Mouse (Mus musculus) hindbrain, embryonic 13.5 days (tissue): ENCODE results near the gene Hagh. TPM values are rescaled to one million over a fixed set of nuclear protein-coding genes. Genes with fewer than 3 reads are reported as not detected.
A peak's percentile ranks its signal among the peaks of the same experiment; 100 is the strongest.

ENCODE experiments used
- ATAC-seq: fragments of 200-750 bp; cut with Nextera tagmentation; 2 replicates; pipeline ENCODE4 v1.8.0; 2017; ENCODE audit warnings: moderate TSS enrichment; ENCODE audit not compliant: low FRiP score
- H3K27ac ChIP-seq: fragments of 300-500 bp; sonication (generic); 2 replicates; pipeline ENCODE4 v1.5.1; 2015; ENCODE audit warnings: inconsistent platforms, mild to moderate bottlenecking, moderate library complexity
- H3K27me3 ChIP-seq: fragments of 300-500 bp; sonication (generic); 2 replicates; pipeline ENCODE4 v1.6.1; 2015; ENCODE audit warnings: mild to moderate bottlenecking, inconsistent platforms
- H3K36me3 ChIP-seq: fragments of 300-500 bp; sonication (generic); 2 replicates; pipeline ENCODE4 v1.6.1; 2015; ENCODE audit warnings: mild to moderate bottlenecking, inconsistent platforms
- H3K4me1 ChIP-seq: fragments of 300-500 bp; sonication (generic); replicated peaks from 2 replicates; pipeline ENCODE4 v1.6.1; 2015; ENCODE audit warnings: inconsistent platforms
- H3K4me2 ChIP-seq: fragments of 300-500 bp; sonication (generic); 2 replicates; pipeline ENCODE4 v1.6.1; 2015; ENCODE audit warnings: inconsistent platforms, mild to moderate bottlenecking, moderate library complexity
- H3K4me3 ChIP-seq: fragments of 300-500 bp; sonication (generic); 2 replicates; pipeline ENCODE4 v1.5.1; 2015; ENCODE audit warnings: mild to moderate bottlenecking, inconsistent platforms
- H3K9ac ChIP-seq: fragments of 300-500 bp; sonication (generic); 2 replicates; pipeline ENCODE4 v1.6.1; 2015; ENCODE audit warnings: mild to moderate bottlenecking, inconsistent platforms
- H3K9me3 ChIP-seq: fragments of 300-500 bp; sonication (generic); 2 replicates; pipeline ENCODE4 v1.6.1; 2016; ENCODE audit warnings: inconsistent platforms
- WGBS: fragments of 180-500 bp; shearing (Covaris S2); methylation state at CpG from one replicate; pipeline ENCODE4 v1.1.7; 2015; 5-methylcytosine and 5-hydroxymethylcytosine counted together
- polyA plus RNA-seq: library from polyadenylated mRNA; unstranded; fragments of >200 nt; fragmentation: Nextera tagmentation; extraction: Ambion mirVana; gene quantifications from 2 replicates; pipeline ENCODE4 v1.2.1, GENCODE M21; 2015

The Hagh gene
- 49.7 and 51.7 TPM in 2 replicates for polyA plus RNA-seq

DNA sequence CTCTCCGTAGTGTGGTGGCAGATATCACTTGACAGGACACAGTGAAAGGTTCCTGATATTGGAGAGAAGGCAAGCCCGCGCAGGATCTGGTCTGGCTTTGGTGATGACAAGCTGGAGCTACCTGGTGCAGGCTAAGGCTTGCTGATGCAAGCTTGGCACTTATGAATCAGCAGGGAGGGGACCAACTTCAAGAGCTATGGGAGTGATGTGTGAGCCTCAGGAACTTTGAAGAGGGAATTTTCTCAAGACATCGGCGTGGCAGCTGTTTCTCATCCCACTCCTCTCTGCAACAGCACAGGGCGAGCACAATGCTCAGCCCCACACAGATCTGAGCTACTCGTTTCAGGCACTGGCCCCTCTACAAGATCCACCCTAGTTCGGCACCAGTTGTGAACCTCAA, at the start of gene Hagh:
TSS of gene Hagh (plus strand) at position 302 of the 400 bp plus-strand sequence.
- H3K9me3 ChIP-seq = no peaks in the 10 kb centered on the region
- ATAC-seq = no peak

GRCm38 (mm10) chr17:24792190-24792589, 47.8 kb upstream of the Hagh start:
- ATAC-seq = no peak
- Histone ChIP-seq H3K27ac (no peak overlapping the region), H3K27me3 (peaks cover 5% of the 10 kb centered on the region; the same call in 1 of the 2 replicates), H3K9me3 (0 out of 2 replicates have a peak, but pooled peaks cover 2% of the 10 kb centered on the region), H3K4me2 (no peak overlapping the region), H3K9ac (no peak overlapping the region), H3K4me1 (no peaks in the 10 kb centered on the region), H3K36me3 (no peaks in the 10 kb centered on the region), H3K4me3 (no peak overlapping the region)
- WGBS = 77% methylated on average over 8 of the region's 8 CpGs

More for the DNA sequence above, at the start of gene Hagh:
- H3K27me3 ChIP-seq = peaks cover 27% of the 10 kb centered on the region
- no peaks in the 10 kb centered on the region for H3K36me3 ChIP-seq
- no peak within 1 kb of the TSS for H3K27ac ChIP-seq
- no peak within 1 kb of the TSS; the same call in 1 of the 2 replicates for H3K9ac ChIP-seq
- WGBS = 73% methylated on average over 8 of the region's 8 CpGs
- H3K4me1 ChIP-seq = no peaks in the 10 kb centered on the region
- no peak within 1 kb of the TSS for H3K4me3 ChIP-seq
- no peak within 1 kb of the TSS for H3K4me2 ChIP-seq

GRCm38 (mm10) chr17:24794791-24795190, 45.2 kb upstream of the Hagh start:
- Histone ChIP-seq H3K4me2 (no peak overlapping the region), H3K4me3 (no peak overlapping the region), H3K9me3 (0 out of 2 replicates have a peak, but pooled peaks cover 2% of the 10 kb centered on the region), H3K27ac (no peak overlapping the region), H3K4me1 (no peaks in the 10 kb centered on the region), H3K9ac (no peak overlapping the region), H3K36me3 (no peaks in the 10 kb centered on the region), H3K27me3 (peaks cover 9% of the 10 kb centered on the region; the same call in 1 of the 2 replicates)
- ATAC-seq = no peak
- WGBS = 63% methylated on average over 12 of the region's 12 CpGs

DNA sequence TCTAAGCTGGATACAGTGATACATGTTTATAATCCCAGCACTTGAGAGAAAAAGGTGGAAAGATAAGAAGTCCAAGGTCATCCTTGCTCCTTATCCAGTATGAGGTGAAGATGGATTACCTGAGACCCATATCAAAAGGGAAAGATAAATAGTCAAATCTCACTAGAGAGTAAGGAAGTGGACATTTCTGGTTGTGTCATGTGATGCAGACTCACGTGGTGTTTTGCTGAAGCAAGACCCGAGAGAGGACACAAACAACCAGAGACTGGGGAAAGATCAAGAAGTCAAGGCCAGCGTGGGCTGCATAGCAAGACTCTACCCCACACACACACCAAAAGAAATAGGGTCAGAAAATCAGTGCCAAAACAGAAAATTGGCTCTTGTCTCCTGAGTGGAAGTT, 43.0 kb upstream of the Hagh start:
- Histone ChIP-seq H3K4me3 (no peak overlapping the region), H3K4me2 (no peak overlapping the region), H3K36me3 (no peaks in the 10 kb centered on the region), H3K9me3 (no peaks in the 10 kb centered on the region), H3K9ac (no peak overlapping the region), H3K27me3 (0 out of 2 replicates have a peak, but pooled peaks cover 10% of the 10 kb centered on the region), H3K4me1 (no peaks in the 10 kb centered on the region), H3K27ac (no peak overlapping the region)
- no peak for ATAC-seq
- 74% methylated on average over 3 of the region's 3 CpGs for WGBS

GRCm38 (mm10) chr17:24798229-24798628, 41.7 kb upstream of the Hagh start:
- H3K9ac ChIP-seq = no peak overlapping the region
- H3K27me3 ChIP-seq = peaks cover 12% of the 10 kb centered on the region; the same call in 1 of the 2 replicates
- H3K27ac ChIP-seq = no peak overlapping the region
- H3K4me2 ChIP-seq = no peak overlapping the region
- no peak for ATAC-seq
- no peak overlapping the region for H3K4me3 ChIP-seq
- WGBS = 64% methylated on average over 9 of the region's 9 CpGs
- H3K9me3 ChIP-seq = no peaks in the 10 kb centered on the region
- H3K4me1 ChIP-seq = no peaks in the 10 kb centered on the region
- H3K36me3 ChIP-seq = no peaks in the 10 kb centered on the region

DNA sequence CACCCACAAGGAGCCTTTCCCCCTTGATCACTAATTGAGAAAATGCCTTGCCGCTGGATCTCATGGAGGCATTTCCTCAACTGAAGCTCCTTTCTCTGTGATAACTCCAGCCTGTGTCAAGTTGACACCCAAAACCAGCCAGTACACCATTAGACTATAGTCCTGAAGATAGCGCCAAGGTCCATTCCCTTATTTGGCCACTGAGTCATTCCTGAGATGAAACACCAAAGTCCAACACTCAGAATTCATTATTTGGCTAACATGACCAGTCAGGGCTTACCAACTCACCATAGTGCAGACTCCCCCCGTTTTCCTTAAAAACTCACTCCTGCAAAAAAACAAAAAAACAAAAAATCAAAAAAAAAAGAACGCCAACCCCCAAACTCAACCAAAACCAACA, 40.5 kb upstream of the Hagh start:
- no peak overlapping the region for H3K4me3 ChIP-seq
- H3K9me3 ChIP-seq = no peaks in the 10 kb centered on the region
- no peak overlapping the region for H3K27ac ChIP-seq
- no peak for ATAC-seq
- H3K36me3 ChIP-seq = no peaks in the 10 kb centered on the region
- H3K4me2 ChIP-seq = no peak overlapping the region
- H3K27me3 ChIP-seq = peaks cover 24% of the 10 kb centered on the region
- H3K9ac ChIP-seq = no peak overlapping the region
- peaks cover 8% of the 10 kb centered on the region for H3K4me1 ChIP-seq
- 93% methylated on average over 4 of the region's 4 CpGs for WGBS

- H3K4me2 ChIP-seq = no peak overlapping the region
- no peak for ATAC-seq
- H3K4me1 ChIP-seq = peaks cover 11% of the 10 kb centered on the region
- H3K9ac ChIP-seq = no peak overlapping the region
- peaks cover 34% of the 10 kb centered on the region for H3K27me3 ChIP-seq
- no peaks in the 10 kb centered on the region for H3K36me3 ChIP-seq
- H3K4me3 ChIP-seq = no peak overlapping the region
- H3K9me3 ChIP-seq = no peaks in the 10 kb centered on the region
- H3K27ac ChIP-seq = no peak overlapping the region
- 51% methylated on average over 3 of the region's 3 CpGs for WGBS
Observed at GRCm38 (mm10) chr17:24800524-24800923, 39.4 kb upstream of the Hagh start.

- peak within 1 kb of the TSS; percentile 60 for H3K4me3 ChIP-seq
- H3K9me3 ChIP-seq = no peaks in the 10 kb centered on the region
- H3K9ac ChIP-seq = peak within 1 kb of the TSS; percentile 71
- no peak within 1 kb of the TSS for H3K27ac ChIP-seq
- ATAC-seq = peak; percentile 77
- peaks cover 11% of the 10 kb centered on the region for H3K4me1 ChIP-seq
- WGBS = under 1% methylated on average over 70 of the region's 71 CpGs
- peaks cover 61% of the 10 kb centered on the region for H3K27me3 ChIP-seq
- peak within 1 kb of the TSS; percentile 80 for H3K4me2 ChIP-seq
- H3K36me3 ChIP-seq = no peaks in the 10 kb centered on the region
Observed at GRCm38 (mm10) chr17:24803952-24804951, 35.7 kb upstream of the Hagh start, which contains the start of gene Meiob. TSS of gene Meiob (plus strand) at chr17:24804289.

- no peak for ATAC-seq
- Histone ChIP-seq H3K27ac (no peak overlapping the region), H3K36me3 (no peaks in the 10 kb centered on the region), H3K27me3 (peaks cover 28% of the 10 kb centered on the region), H3K4me1 (no peaks in the 10 kb centered on the region), H3K4me2 (no peak overlapping the region), H3K9me3 (no peaks in the 10 kb centered on the region), H3K4me3 (no peak overlapping the region), H3K9ac (no peak overlapping the region)
- 83% methylated on average over 3 of the region's 3 CpGs for WGBS
Observed at GRCm38 (mm10) chr17:24811211-24811610, 28.7 kb upstream of the Hagh start.

- ATAC-seq = no peak
- 45% methylated on average over 2 of the region's 2 CpGs for WGBS
Observed at GRCm38 (mm10) chr17:24812215-24812614, 27.7 kb upstream of the Hagh start.

GRCm38 (mm10) chr17:24815256-24815655, 24.7 kb upstream of the Hagh start:
- Histone ChIP-seq H3K36me3 (no peaks in the 10 kb centered on the region), H3K9me3 (no peaks in the 10 kb centered on the region), H3K27me3 (0 out of 2 replicates have a peak, but pooled peaks cover 8% of the 10 kb centered on the region), H3K27ac (no peak overlapping the region), H3K9ac (no peak overlapping the region), H3K4me2 (no peak overlapping the region), H3K4me3 (no peak overlapping the region), H3K4me1 (no peaks in the 10 kb centered on the region)
- WGBS = 85% methylated on average over 5 of the region's 5 CpGs
- ATAC-seq = no peak

More at GRCm38 (mm10) chr17:24812215-24812614, 27.7 kb upstream of the Hagh start:
- Histone ChIP-seq H3K27ac (no peak overlapping the region), H3K4me2 (no peak overlapping the region), H3K4me1 (no peaks in the 10 kb centered on the region), H3K4me3 (no peak overlapping the region), H3K27me3 (peaks cover 20% of the 10 kb centered on the region), H3K9me3 (no peaks in the 10 kb centered on the region), H3K36me3 (no peaks in the 10 kb centered on the region), H3K9ac (no peak overlapping the region)

DNA sequence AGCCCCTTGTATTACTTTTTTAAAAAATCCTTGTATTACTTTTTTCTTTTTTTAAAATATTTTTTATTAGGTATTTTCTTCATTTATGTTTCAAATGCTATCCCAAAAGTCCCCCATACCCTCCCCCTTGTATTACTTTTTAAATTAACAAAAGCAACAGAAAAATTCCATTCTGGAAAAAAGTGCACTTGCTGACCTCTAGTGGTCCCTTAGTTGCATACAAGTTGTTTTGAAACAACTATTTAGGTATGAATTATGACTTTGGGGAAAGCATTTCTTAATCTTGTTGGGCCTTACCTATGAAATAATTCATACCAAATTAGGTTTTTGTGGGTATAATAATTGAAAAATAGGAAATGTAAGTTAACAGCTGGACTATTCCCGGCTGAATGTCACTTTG, 22.4 kb upstream of the Hagh start:
- no peak overlapping the region for H3K4me3 ChIP-seq
- H3K9me3 ChIP-seq = no peaks in the 10 kb centered on the region
- WGBS = 53% methylated on average over 1 of the region's 1 CpGs
- 0 out of 2 replicates have a peak, but pooled peaks cover 7% of the 10 kb centered on the region for H3K27me3 ChIP-seq
- no peaks in the 10 kb centered on the region for H3K36me3 ChIP-seq
- ATAC-seq = no peak
- H3K4me2 ChIP-seq = no peak overlapping the region
- H3K9ac ChIP-seq = no peak overlapping the region
- no peaks in the 10 kb centered on the region for H3K4me1 ChIP-seq
- no peak overlapping the region for H3K27ac ChIP-seq
